Mouse (Mus musculus) embryonic facial prominence, embryonic 13.5 days (tissue): Measurements from ENCODE around the gene Tcte2. TPM values are rescaled to one million over a fixed set of nuclear protein-coding genes. Genes with fewer than 3 reads are reported as not detected.

Experiments used
- ATAC-seq: fragments of 200-750 bp; cut with Nextera tagmentation; 2 replicates; pipeline ENCODE4 v1.8.0; 2017; ENCODE audit warnings: low read depth; ENCODE audit not compliant: insufficient number of reproducible peaks, insufficient read depth, low FRiP score, low TSS enrichment
- H3K27ac ChIP-seq: fragments of 300-500 bp; sonication (generic); 2 replicates; pipeline ENCODE4 v1.5.1; 2015; ENCODE audit warnings: moderate library complexity, mild to moderate bottlenecking, inconsistent platforms
- H3K27me3 ChIP-seq: fragments of 300-500 bp; sonication (generic); 2 replicates; pipeline ENCODE4 v1.6.1; 2015; ENCODE audit warnings: mild to moderate bottlenecking, inconsistent platforms
- H3K36me3 ChIP-seq: fragments of 300-500 bp; sonication (generic); 2 replicates; pipeline ENCODE4 v1.6.1; 2015; ENCODE audit warnings: mild to moderate bottlenecking, inconsistent platforms
- H3K4me1 ChIP-seq: fragments of 300-500 bp; sonication (generic); 2 replicates; pipeline ENCODE4 v1.6.1; 2015; ENCODE audit warnings: inconsistent platforms
- H3K4me2 ChIP-seq: fragments of 300-500 bp; sonication (generic); 2 replicates; pipeline ENCODE4 v1.6.1; 2015; ENCODE audit warnings: moderate library complexity, mild to moderate bottlenecking, inconsistent platforms
- H3K4me3 ChIP-seq: fragments of 300-500 bp; sonication (generic); 2 replicates; pipeline ENCODE4 v1.5.1; 2015; ENCODE audit warnings: mild to moderate bottlenecking, inconsistent platforms
- H3K9ac ChIP-seq: fragments of 300-500 bp; sonication (generic); 2 replicates; pipeline ENCODE4 v1.6.1; 2015; ENCODE audit warnings: mild to moderate bottlenecking, inconsistent platforms
- H3K9me3 ChIP-seq: fragments of 300-500 bp; sonication (generic); 2 replicates; pipeline ENCODE4 v1.6.1; 2016; ENCODE audit warnings: inconsistent platforms
- WGBS: fragments of 180-500 bp; shearing (Covaris S2); methylation state at CpG from one replicate; pipeline ENCODE4 v1.1.7; 2015; ENCODE audit warnings: mixed read lengths; 5-methylcytosine and 5-hydroxymethylcytosine counted together
- polyA plus RNA-seq: library from polyadenylated mRNA; unstranded; fragments of >200 nt; fragmentation: Nextera tagmentation; extraction: Ambion mirVana; gene quantifications from 2 replicates; pipeline ENCODE4 v1.2.1, GENCODE M21; 2015

Tcte2 gene
- polyA plus RNA-seq, 1 experiment from 2014 or later = 6.0 TPM

DNA sequence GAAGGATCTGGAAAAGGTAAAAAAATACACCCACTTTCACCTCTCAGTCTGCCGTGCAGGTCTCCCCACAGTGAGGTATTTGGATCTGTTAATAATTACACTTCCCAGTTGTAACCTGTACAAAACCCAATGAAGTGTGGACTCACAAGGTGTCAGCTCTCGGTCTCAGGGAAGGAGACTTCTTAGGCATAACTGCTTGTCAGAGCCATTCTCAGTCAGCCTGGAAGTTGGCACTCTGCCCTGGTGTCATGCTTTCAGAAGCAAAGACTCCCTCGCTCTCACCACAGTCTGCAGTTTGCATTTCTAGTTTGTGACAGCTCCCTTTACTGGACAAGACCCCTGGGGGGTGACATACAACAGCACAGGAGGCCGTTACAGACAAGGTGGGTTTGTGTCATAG, 16.8 kb downstream of the Tcte2 start:
- Histone ChIP-seq H3K9me3 (no peaks in the 10 kb centered on the region), H3K4me1 (peaks cover 16% of the 10 kb centered on the region), H3K4me2 (no peak overlapping the region), H3K27me3 (0 out of 2 replicates have a peak, but pooled peaks cover 4% of the 10 kb centered on the region), H3K36me3 (no peaks in the 10 kb centered on the region), H3K4me3 (no peak overlapping the region), H3K9ac (no peak overlapping the region), H3K27ac (no peak overlapping the region)
- 49% methylated on average over 4 of the region's 4 CpGs for WGBS
- peak; percentile 45; the same call in 1 of the 2 replicates for ATAC-seq

GRCm38 (mm10) chr17:13744219-13744618, 17.4 kb downstream of the Tcte2 start:
- WGBS = 85% methylated on average over 6 of the region's 6 CpGs
- H3K27ac ChIP-seq = no peak overlapping the region
- no peak for ATAC-seq
- H3K9ac ChIP-seq = no peak overlapping the region
- H3K4me3 ChIP-seq = no peak overlapping the region
- 0 out of 2 replicates have a peak, but pooled peaks cover 4% of the 10 kb centered on the region for H3K27me3 ChIP-seq
- peaks cover 16% of the 10 kb centered on the region for H3K4me1 ChIP-seq
- no peaks in the 10 kb centered on the region for H3K9me3 ChIP-seq
- no peak overlapping the region for H3K4me2 ChIP-seq
- no peaks in the 10 kb centered on the region for H3K36me3 ChIP-seq

DNA sequence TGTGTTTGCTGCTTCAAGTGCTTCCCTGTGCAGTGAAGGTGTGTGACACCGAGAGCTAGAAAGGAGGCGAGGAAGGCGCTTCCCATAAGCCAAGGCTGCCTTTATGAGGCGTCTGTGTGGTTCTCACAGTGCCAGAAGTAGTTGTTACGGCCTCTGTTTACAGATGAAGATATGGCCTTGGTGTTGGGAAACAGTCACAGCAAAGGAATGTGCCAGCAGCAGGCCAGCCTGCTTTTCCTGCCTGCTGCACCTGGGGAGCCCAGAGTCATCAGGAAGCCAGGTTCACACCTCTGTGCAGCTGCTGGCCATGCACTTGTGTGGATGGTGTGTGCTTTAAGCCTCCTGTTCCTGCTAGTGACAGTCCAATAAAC, 17.9 kb downstream of the Tcte2 start:
- Histone ChIP-seq H3K9me3 (no peaks in the 10 kb centered on the region), H3K36me3 (no peaks in the 10 kb centered on the region), H3K27me3 (0 out of 2 replicates have a peak, but pooled peaks cover 4% of the 10 kb centered on the region), H3K4me1 (peaks cover 16% of the 10 kb centered on the region), H3K4me2 (no peak overlapping the region), H3K4me3 (no peak overlapping the region), H3K27ac (peak overlapping the region; percentile 19), H3K9ac (peak overlapping the region; percentile 32; the same call in 1 of the 2 replicates)
- 44% methylated on average over 5 of the region's 5 CpGs for WGBS
- no peak for ATAC-seq

DNA sequence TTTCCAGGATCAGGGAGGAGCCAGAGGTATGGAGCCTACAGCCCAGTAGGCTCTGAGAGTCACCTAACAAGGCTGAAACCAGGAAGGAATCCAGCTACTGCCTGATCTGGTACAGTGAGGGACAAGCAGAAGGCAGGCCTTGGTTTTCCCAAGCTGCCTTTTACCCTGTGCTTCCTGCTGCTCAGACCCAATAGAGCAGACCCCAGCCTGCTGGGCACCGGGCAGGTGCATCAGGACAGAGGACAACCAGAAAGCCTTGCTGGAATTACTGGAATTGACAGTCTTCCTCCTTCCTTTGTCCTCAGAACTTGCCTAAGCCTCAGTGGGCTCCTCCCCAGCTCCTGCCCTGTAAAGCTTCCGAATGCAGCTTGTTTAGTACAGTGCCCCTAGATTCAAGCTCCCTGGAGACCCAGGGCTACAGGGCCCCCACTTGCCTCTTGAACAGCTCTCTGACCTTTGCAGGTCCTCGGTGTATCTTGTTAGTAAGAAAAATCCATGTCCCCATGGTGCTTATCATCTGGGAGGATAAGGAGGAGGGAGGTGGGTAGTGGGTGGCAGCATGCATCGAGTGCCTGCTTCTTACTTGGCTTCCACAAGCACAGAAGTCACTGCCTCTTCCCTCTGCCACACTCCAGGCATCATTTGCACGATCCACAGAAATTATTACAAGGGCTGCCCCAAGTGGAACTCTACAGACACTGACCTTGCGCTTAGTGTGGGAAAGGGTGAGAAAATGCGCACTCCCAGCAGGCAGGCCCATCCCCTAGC, 18.5 kb downstream of the Tcte2 start:
- peak overlapping the region; percentile 19 for H3K27ac ChIP-seq
- H3K27me3 ChIP-seq = 0 out of 2 replicates have a peak, but pooled peaks cover 4% of the 10 kb centered on the region
- WGBS = 63% methylated on average over 7 of the region's 7 CpGs
- no peaks in the 10 kb centered on the region for H3K36me3 ChIP-seq
- H3K9me3 ChIP-seq = no peaks in the 10 kb centered on the region
- H3K4me1 ChIP-seq = peaks cover 19% of the 10 kb centered on the region
- no peak overlapping the region for H3K4me3 ChIP-seq
- H3K4me2 ChIP-seq = no peak overlapping the region
- no peak for ATAC-seq
- 0 out of 2 replicates have a peak overlapping the region, but pooled peaks have one; percentile 32 for H3K9ac ChIP-seq

- H3K27ac ChIP-seq = no peak overlapping the region
- H3K27me3 ChIP-seq = 0 out of 2 replicates have a peak, but pooled peaks cover 4% of the 10 kb centered on the region
- no peak overlapping the region for H3K4me3 ChIP-seq
- no peaks in the 10 kb centered on the region for H3K9me3 ChIP-seq
- H3K4me1 ChIP-seq = peaks cover 19% of the 10 kb centered on the region
- no peak overlapping the region for H3K4me2 ChIP-seq
- no peaks in the 10 kb centered on the region for H3K36me3 ChIP-seq
- no peak for ATAC-seq
- WGBS = 35% methylated on average over 2 of the region's 2 CpGs
- H3K9ac ChIP-seq = no peak overlapping the region
Observed at GRCm38 (mm10) chr17:13742334-13742733, 19.3 kb downstream of the Tcte2 start.

DNA sequence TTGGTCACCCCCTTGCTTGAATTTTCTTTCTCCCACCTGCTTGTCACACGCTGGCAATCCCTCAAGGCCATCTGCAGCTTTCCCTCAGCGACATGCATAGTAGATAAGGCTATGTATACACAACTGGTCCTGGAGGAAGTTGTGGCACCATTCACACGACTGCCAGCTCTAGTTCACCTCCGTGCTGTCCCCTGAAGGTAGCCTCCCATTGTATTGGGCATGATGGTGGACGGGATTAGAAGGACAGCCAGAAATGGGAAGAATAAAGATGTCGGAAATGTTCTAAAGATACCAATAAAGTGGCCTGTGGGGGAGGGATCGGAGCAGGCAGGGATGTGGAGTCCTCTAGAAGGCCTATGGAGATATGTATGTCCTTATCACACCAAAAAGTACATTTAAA, 20.0 kb downstream of the Tcte2 start:
- Histone ChIP-seq H3K4me1 (peaks cover 19% of the 10 kb centered on the region), H3K4me2 (no peak overlapping the region), H3K4me3 (no peak overlapping the region), H3K9ac (no peak overlapping the region), H3K9me3 (no peaks in the 10 kb centered on the region), H3K36me3 (no peaks in the 10 kb centered on the region), H3K27me3 (0 out of 2 replicates have a peak, but pooled peaks cover 4% of the 10 kb centered on the region), H3K27ac (no peak overlapping the region)
- 84% methylated on average over 7 of the region's 7 CpGs for WGBS
- no peak for ATAC-seq

GRCm38 (mm10) chr17:13740796-13741195, 20.8 kb downstream of the Tcte2 start:
- no peaks in the 10 kb centered on the region for H3K36me3 ChIP-seq
- H3K9ac ChIP-seq = no peak overlapping the region
- H3K27me3 ChIP-seq = 0 out of 2 replicates have a peak, but pooled peaks cover 4% of the 10 kb centered on the region
- H3K9me3 ChIP-seq = no peaks in the 10 kb centered on the region
- 37% methylated on average over 2 of the region's 2 CpGs for WGBS
- H3K4me2 ChIP-seq = no peak overlapping the region
- peaks cover 19% of the 10 kb centered on the region for H3K4me1 ChIP-seq
- H3K27ac ChIP-seq = no peak overlapping the region
- ATAC-seq = no peak
- no peak overlapping the region for H3K4me3 ChIP-seq

DNA sequence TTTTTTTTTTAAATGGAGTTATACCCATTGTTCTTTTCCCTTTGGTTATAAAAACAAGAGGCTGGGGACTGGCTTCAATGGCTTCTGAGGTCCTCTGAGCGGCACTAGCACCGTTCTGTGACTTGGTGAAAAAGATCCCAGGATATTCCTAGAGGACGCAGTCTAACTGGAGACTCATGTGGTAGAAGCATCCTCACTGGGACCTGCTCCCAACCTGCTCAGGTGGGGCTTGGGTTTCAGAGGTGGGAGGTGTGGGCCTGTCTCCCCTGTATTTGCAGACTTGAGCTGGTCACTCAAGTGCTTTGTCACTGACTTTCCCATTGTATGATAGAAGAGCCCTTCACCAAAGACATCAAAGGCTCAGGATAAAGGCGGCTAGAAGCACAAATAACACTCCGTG, 21.6 kb downstream of the Tcte2 start:
- Histone ChIP-seq H3K27ac (no peak overlapping the region), H3K4me1 (peaks cover 15% of the 10 kb centered on the region), H3K4me3 (no peak overlapping the region), H3K27me3 (no peaks in the 10 kb centered on the region), H3K9ac (no peak overlapping the region), H3K4me2 (no peak overlapping the region), H3K9me3 (no peaks in the 10 kb centered on the region), H3K36me3 (no peaks in the 10 kb centered on the region)
- 80% methylated on average over 5 of the region's 5 CpGs for WGBS
- no peak for ATAC-seq

- no peak overlapping the region for H3K9ac ChIP-seq
- no peak overlapping the region for H3K4me2 ChIP-seq
- 95% methylated on average over 2 of the region's 2 CpGs for WGBS
- H3K4me1 ChIP-seq = peaks cover 11% of the 10 kb centered on the region; the same call in 1 of the 2 replicates
- no peaks in the 10 kb centered on the region for H3K27me3 ChIP-seq
- no peaks in the 10 kb centered on the region for H3K9me3 ChIP-seq
- H3K27ac ChIP-seq = no peak overlapping the region
- H3K4me3 ChIP-seq = no peak overlapping the region
- no peak for ATAC-seq
- no peaks in the 10 kb centered on the region for H3K36me3 ChIP-seq
Observed at GRCm38 (mm10) chr17:13738916-13739315, 22.7 kb downstream of the Tcte2 start.

GRCm38 (mm10) chr17:13738121-13738776, 23.4 kb downstream of the Tcte2 start:
- 46% methylated on average over 7 of the region's 7 CpGs for WGBS
- Histone ChIP-seq H3K27me3 (no peaks in the 10 kb centered on the region), H3K36me3 (no peaks in the 10 kb centered on the region), H3K27ac (no peak overlapping the region; the same call in 1 of the 2 replicates), H3K4me2 (no peak overlapping the region), H3K9me3 (no peaks in the 10 kb centered on the region), H3K4me1 (peaks cover 5% of the 10 kb centered on the region; the same call in 1 of the 2 replicates), H3K4me3 (no peak overlapping the region), H3K9ac (no peak overlapping the region)
- ATAC-seq = no peak

- no peak overlapping the region for H3K4me3 ChIP-seq
- no peaks in the 10 kb centered on the region for H3K27me3 ChIP-seq
- peaks cover 3% of the 10 kb centered on the region; the same call in 1 of the 2 replicates for H3K4me1 ChIP-seq
- H3K27ac ChIP-seq = no peak overlapping the region
- no peak overlapping the region for H3K4me2 ChIP-seq
- 68% methylated on average over 6 of the region's 6 CpGs for WGBS
- no peak for ATAC-seq
- no peak overlapping the region for H3K9ac ChIP-seq
- no peaks in the 10 kb centered on the region for H3K36me3 ChIP-seq
- H3K9me3 ChIP-seq = no peaks in the 10 kb centered on the region
Observed at GRCm38 (mm10) chr17:13737336-13737735, 24.3 kb downstream of the Tcte2 start.
